Mouse (Mus musculus) bone marrow macrophage, adult 2 months (primary cell): Measurements from ENCODE around the gene Cep112.

Experiments
- CTCF ChIP-seq: IDR thresholded peaks from 2 replicates; pipeline ENCODE4 v1.5.1; 2012; ENCODE audit warnings: low read depth, mild to moderate bottlenecking, low read length, moderate library complexity
- POLR2A ChIP-seq: IDR thresholded peaks from 2 replicates; pipeline ENCODE4 v1.6.1; 2012; ENCODE audit warnings: mild to moderate bottlenecking, low read depth, low read length, borderline replicate concordance

DNA sequence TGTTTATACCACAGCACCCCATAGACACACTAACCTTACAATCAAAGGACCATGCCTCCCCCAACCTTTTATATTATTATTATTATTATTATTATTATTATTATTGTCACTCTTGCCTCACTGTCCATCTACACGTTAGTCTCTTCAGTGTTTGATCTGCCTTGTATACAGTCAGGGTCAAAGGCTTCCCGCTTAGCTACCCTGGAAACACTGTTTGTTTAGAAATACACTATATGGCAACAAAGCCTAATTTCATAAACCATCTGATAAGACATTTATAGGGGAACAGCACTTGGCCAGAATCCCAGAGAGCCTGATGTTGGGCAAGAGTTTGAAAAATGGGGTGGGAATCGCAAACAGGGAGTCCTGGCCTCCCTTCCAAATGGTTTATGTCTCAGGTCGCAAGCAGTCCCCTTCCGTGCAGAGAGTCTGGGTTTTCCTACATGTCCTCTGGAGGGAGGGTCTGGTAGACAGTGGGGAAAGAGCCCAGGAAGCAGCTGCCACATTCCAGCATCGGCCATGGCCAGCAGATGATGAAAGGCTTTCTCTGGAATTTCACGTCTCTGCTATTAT lies 451.7 kb downstream of the Cep112 start:
- TF ChIP-seq CTCF = no peak
- TF ChIP-seq POLR2A = no peak
